Mouse (Mus musculus): ENCODE data around the gene D630023F18Rik. TPM values are rescaled to one million over a fixed set of nuclear protein-coding genes. Genes with fewer than 3 reads are reported as not detected.

D630023F18Rik gene
- polyA plus RNA-seq, 1 experiment from 2014 or later: 0.80 TPM

DNA sequence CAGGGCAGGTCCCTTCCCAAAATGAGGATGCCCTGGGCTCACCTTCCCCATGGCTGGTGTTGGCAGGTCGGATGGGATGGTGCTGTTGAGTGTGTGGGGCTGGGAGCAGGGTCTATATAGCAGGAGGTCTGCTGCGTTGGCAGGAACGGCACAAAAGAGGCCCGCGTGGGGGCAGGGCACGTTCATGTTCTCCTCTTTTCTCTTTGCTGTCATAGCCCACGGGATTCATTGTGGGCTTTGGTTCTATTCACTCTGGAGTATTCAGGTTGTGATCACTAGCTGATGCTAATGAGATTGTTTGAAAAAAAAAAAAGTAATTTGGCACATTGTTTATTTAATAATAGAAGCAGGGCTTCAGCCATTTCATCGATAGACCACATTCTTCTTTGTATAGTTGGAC lies 59.7 kb downstream of the D630023F18Rik start, which contains the start of gene Crygd:
Gene Crygd (minus strand): TSS at position 101 of the 400 bp plus-strand sequence.
- WGBS: 67% methylated on average over 8 of the region's 8 CpGs

More for the DNA sequence above, 59.7 kb downstream of the D630023F18Rik start, which contains the start of gene Crygd:
- Histone ChIP-seq H3K4me1 (ENCODE audit: control insufficient read depth, insufficient read depth, low read length) (no peaks in the 10 kb centered on the region), H3K9me3 (ENCODE audit: control insufficient read depth, low read length) (no peaks in the 10 kb centered on the region), H3K9ac (replicated peaks; ENCODE audit: low read length) (no peak within 1 kb of the TSS), H3K4me2 (ENCODE audit: low read length) (no peak within 1 kb of the TSS), H3K36me3 (ENCODE audit: control insufficient read depth, insufficient read depth, low read length) (no peaks in the 10 kb centered on the region), H3K27ac (replicated peaks; ENCODE audit: low read depth, low read length) (no peak within 1 kb of the TSS), H3K4me3 (replicated peaks; ENCODE audit: low read depth, low read length) (no peak within 1 kb of the TSS), H3K27me3 (ENCODE audit: control insufficient read depth, insufficient read depth, low read length) (no peaks in the 10 kb centered on the region)
- DNase-seq (no peak), ATAC-seq (ENCODE audit: low FRiP score, low TSS enrichment) (no peak)

Other genes starting within 250 kb of the D630023F18Rik start
- 11.7 and 12.3 TPM in 2 replicates for gene Plekhm3, start 166.4 kb downstream of the D630023F18Rik start, polyA plus RNA-seq (2014; fragmentation: Nextera tagmentation; extraction: Ambion mirVana)
- gene Akr1cl, start 90.5 kb downstream of the D630023F18Rik start, polyA plus RNA-seq (2014; fragmentation: Nextera tagmentation; extraction: Ambion mirVana): not detected in 2 replicates
- gene Cryge, start 72.1 kb downstream of the D630023F18Rik start, polyA plus RNA-seq (2014; fragmentation: Nextera tagmentation; extraction: Ambion mirVana): not detected in 2 replicates
- gene Crygd, start 59.8 kb downstream of the D630023F18Rik start, polyA plus RNA-seq (2014; fragmentation: Nextera tagmentation; extraction: Ambion mirVana): not detected in 2 replicates
- gene Crygc, start 49.5 kb downstream of the D630023F18Rik start, polyA plus RNA-seq (2014; fragmentation: Nextera tagmentation; extraction: Ambion mirVana): not detected in 2 replicates
- not detected in 2 replicates for gene Crygb, start 40.9 kb downstream of the D630023F18Rik start, polyA plus RNA-seq (2014; fragmentation: Nextera tagmentation; extraction: Ambion mirVana)
- not detected in 2 replicates for gene Cryga, start 19.8 kb downstream of the D630023F18Rik start, polyA plus RNA-seq (2014; fragmentation: Nextera tagmentation; extraction: Ambion mirVana)
- not detected in 2 replicates for gene Gm28845, start 3.7 kb downstream of the D630023F18Rik start, polyA plus RNA-seq (2014; fragmentation: Nextera tagmentation; extraction: Ambion mirVana)
- 494 and 592 TPM in 2 replicates for gene Idh1, start 63.3 kb upstream of the D630023F18Rik start, polyA plus RNA-seq (2014; fragmentation: Nextera tagmentation; extraction: Ambion mirVana)
- 18.8 and 22.4 TPM in 2 replicates for gene Pikfyve, start 63.5 kb upstream of the D630023F18Rik start, polyA plus RNA-seq (2014; fragmentation: Nextera tagmentation; extraction: Ambion mirVana)
- gene Pth2r, start 158.8 kb upstream of the D630023F18Rik start, polyA plus RNA-seq (2014; fragmentation: Nextera tagmentation; extraction: Ambion mirVana): 0.93 and 1.1 TPM in 2 replicates

All from midbrain, embryonic 14.5 days (tissue).